Mouse (Mus musculus): ENCODE measurements around the gene Ephb2. TPM values are rescaled to one million over a fixed set of nuclear protein-coding genes. Genes with fewer than 3 reads are reported as not detected.

Gene Ephb2
- total RNA-seq, 1 experiment from 2014 or later: not detected

DNA sequence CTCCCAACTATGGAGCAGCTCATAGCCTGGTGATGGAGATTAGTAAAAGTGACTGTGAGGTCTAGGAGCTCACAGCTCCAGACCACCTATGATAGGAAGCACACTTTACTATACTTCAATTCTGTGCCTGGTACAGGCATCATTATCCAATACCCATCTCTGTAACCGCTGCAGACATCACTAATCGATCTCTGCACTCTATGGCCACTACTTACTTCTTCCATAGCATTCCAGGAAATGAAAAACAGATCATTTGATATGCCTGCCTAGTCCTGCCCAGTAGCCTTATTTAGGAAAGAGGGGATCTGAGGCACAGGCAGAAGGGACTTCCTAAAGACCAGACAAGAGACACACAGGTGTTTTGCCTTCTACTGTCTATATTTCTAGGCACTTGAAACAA lies 59.9 kb downstream of the Ephb2 start:
- ATAC-seq (ENCODE audit: extremely low read depth, insufficient number of reproducible peaks, low FRiP score, poor library complexity, severe bottlenecking): no peak

GRCm38 (mm10) chr4:136774201-136774600 lies 61.6 kb downstream of the Ephb2 start:
- no peak for ATAC-seq (ENCODE audit: extremely low read depth, insufficient number of reproducible peaks, low FRiP score, poor library complexity, severe bottlenecking)

DNA sequence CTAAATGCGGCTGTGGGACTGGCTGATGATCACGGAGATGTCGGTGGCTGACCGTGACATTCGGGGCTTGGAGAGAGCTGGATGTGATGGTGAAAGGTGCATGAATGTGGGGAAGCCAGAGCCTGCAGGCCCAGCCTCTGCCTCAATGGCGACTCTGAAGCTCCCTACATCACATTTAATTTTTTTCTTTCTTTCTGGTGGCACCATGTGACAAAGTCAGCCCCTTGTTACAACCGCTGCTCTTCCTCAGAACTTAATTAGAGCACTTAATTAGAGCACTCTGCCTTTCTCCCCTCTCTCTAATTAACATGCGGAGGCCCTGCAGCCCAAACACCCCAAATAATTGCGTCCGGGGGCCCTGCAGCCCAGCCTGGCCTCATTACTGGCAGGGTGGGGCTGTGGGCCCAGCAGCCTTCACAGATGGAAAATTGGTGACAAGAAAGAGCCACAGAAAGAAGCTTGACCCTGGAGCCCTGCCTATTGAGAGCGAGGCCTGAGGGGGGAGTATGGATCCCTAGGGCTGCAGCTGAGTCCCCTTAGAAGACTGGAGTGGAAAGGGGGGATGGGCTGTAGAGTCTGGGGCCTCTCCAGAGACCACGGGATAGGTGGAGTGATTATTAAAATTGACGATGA lies 62.7 kb downstream of the Ephb2 start:
- ATAC-seq (ENCODE audit: extremely low read depth, insufficient number of reproducible peaks, low FRiP score, poor library complexity, severe bottlenecking): no peak

- ATAC-seq (ENCODE audit: extremely low read depth, insufficient number of reproducible peaks, low FRiP score, poor library complexity, severe bottlenecking): no peak
Measured at GRCm38 (mm10) chr4:136772318-136772717, 63.5 kb downstream of the Ephb2 start.

DNA sequence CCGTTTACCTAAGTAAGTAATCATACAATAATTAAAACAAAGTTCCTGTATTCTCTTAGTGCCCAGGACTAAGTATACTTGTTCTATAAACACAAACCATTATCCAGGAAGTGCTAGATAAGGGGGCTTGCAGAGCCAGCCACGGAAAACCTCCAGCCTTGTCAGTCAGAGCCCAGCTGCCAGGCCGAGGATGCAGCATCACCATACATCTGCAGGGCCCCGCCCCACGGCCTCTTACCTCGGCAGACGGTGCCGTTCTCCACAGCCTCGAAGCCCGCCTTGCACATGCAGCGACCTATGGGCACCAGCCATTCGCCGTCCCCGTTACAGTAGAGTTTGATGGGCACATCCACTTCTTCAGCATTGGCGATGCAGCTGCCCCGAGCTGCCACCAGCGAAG lies 65.1 kb downstream of the Ephb2 start:
- ATAC-seq (ENCODE audit: extremely low read depth, insufficient number of reproducible peaks, low FRiP score, poor library complexity, severe bottlenecking): no peak

DNA sequence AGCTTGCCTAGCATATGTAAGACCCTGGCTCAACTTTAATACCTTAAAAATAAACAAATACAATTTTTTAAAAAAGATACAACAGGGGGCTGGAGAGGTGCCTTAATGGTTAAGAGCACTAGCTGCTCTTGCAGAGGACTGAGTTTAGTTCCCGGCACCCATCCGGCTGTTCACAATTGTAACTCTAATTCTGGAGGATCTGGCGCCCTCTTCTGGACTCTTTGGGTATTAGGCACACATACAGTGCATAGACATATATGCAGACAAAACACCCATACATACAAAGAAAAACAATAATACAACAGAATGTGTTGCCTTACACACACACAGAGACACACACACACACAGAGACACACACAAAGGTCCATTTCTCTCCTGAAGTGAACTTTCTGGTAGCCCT lies 67.3 kb downstream of the Ephb2 start:
- ATAC-seq (ENCODE audit: extremely low read depth, insufficient number of reproducible peaks, low FRiP score, poor library complexity, severe bottlenecking): no peak

DNA sequence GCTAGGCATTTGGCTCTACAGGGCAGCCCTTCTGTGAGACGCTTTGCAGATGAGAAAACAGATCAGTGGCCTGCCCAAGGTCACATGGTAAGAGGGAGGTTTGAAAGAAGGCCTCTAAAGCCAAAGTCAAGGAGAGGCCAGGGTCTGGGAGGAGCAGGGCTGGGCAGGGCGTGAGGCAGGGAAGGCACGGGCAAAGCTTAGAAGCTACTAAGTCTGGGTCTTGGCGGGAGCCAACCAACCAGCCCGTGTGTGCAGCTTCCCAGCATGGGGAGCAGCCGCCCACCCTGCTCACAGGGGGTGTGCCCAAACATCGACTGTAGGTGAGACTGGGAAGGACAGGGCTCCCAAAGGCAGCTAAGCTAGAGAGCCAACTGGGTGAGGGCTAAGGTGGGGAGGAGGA lies 70.7 kb downstream of the Ephb2 start:
- ATAC-seq (ENCODE audit: extremely low read depth, insufficient number of reproducible peaks, low FRiP score, poor library complexity, severe bottlenecking): no peak

GRCm38 (mm10) chr4:136763349-136763748 lies 72.4 kb downstream of the Ephb2 start:
- ATAC-seq (ENCODE audit: extremely low read depth, insufficient number of reproducible peaks, low FRiP score, poor library complexity, severe bottlenecking): no peak

- ATAC-seq (ENCODE audit: extremely low read depth, insufficient number of reproducible peaks, low FRiP score, poor library complexity, severe bottlenecking): no peak
Measured at GRCm38 (mm10) chr4:136761713-136762380, 73.9 kb downstream of the Ephb2 start.

DNA sequence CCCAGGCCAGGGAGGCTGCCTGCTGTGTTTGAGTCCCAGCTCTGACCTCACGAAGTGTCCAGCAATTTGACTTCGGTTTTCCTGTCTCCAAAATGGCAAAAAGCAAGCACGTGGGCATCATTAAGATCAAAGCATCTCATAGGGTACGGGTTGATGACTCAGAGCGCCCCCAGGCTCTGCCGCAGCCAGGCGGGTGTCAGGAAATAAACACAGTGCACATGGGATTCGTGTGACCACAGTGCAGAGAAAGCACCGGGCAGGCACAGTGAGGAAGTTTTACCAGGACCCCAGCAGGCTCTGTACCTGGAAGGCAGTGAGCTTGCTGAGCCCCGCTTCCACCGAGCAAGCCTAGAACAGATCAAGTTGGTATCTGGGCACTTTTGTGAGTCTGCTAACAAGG lies 74.9 kb downstream of the Ephb2 start:
- no peak for ATAC-seq (ENCODE audit: extremely low read depth, insufficient number of reproducible peaks, low FRiP score, poor library complexity, severe bottlenecking)

GRCm38 (mm10) chr4:136757096-136757495 lies 78.7 kb downstream of the Ephb2 start:
- ATAC-seq (ENCODE audit: extremely low read depth, insufficient number of reproducible peaks, low FRiP score, poor library complexity, severe bottlenecking): no peak

GRCm38 (mm10) chr4:136756486-136756885 lies 79.3 kb downstream of the Ephb2 start:
- ATAC-seq (ENCODE audit: extremely low read depth, insufficient number of reproducible peaks, low FRiP score, poor library complexity, severe bottlenecking): no peak

GRCm38 (mm10) chr4:136755364-136755811 lies 80.4 kb downstream of the Ephb2 start:
- ATAC-seq (ENCODE audit: extremely low read depth, insufficient number of reproducible peaks, low FRiP score, poor library complexity, severe bottlenecking): no peak

- ATAC-seq (ENCODE audit: extremely low read depth, insufficient number of reproducible peaks, low FRiP score, poor library complexity, severe bottlenecking): no peak
Measured at GRCm38 (mm10) chr4:136754256-136754655, 81.5 kb downstream of the Ephb2 start.

- ATAC-seq (ENCODE audit: extremely low read depth, insufficient number of reproducible peaks, low FRiP score, poor library complexity, severe bottlenecking): no peak
Measured at GRCm38 (mm10) chr4:136751355-136752020, 84.3 kb downstream of the Ephb2 start.

GRCm38 (mm10) chr4:136750578-136751338 lies 85.0 kb downstream of the Ephb2 start:
- ATAC-seq (ENCODE audit: extremely low read depth, insufficient number of reproducible peaks, low FRiP score, poor library complexity, severe bottlenecking): no peak

DNA sequence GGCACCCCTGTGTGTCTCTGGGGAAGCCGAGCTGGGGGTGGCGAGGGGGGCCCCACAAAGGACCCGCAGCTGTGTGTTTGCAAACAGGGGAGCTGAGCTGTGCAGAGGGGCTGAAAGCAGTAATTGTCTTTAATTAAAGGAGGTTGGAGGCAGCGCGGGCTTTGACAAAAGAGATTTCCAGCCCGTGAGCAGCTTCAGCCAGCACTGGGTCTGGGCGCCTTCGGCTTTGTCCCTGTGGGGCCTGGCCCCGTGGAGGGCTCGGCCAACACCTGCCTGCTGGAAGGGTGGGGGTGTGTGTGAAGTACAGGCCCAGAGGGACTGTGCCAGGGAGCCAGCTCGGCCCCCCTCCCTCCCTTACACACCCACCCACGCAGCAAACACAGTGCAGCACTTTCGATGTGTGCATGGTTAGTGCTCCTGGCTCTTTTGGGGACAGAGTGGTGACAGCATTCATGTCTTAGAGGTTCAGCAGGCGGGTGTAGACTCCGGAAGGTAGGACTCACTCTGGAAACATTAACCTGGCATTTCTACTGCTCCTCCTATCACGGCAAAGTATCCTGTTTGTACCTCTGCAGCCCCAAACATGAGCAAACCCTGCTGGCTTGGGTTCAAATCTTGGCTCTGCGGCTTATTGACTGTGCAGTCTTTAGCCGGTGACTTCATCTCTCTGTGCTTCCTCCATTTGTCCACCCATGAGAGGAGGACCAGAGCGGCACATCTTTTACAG lies 85.8 kb downstream of the Ephb2 start:
- no peak for ATAC-seq (ENCODE audit: extremely low read depth, insufficient number of reproducible peaks, low FRiP score, poor library complexity, severe bottlenecking)

DNA sequence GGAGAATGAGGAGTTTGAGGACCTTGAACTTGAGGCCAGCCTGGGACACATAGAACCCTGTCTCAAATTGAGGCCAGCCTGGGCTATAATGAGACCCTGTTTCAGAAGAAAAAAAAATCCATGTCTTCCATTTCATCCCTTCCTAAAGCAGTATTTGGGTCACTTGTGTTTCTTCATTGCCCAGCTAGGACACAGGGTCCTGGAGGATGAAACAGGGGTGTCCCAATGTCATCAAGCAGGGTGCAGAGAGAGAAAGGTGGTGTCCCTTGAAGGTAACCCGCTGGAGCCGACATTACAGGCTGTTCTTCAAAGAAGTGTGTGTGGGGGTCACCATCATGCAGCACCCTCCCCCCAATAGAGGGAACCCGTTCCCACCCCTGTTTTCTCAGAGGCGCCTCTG lies 86.4 kb downstream of the Ephb2 start:
- no peak for ATAC-seq (ENCODE audit: extremely low read depth, insufficient number of reproducible peaks, low FRiP score, poor library complexity, severe bottlenecking)

GRCm38 (mm10) chr4:136748842-136749392 lies 86.9 kb downstream of the Ephb2 start:
- no peak for ATAC-seq (ENCODE audit: extremely low read depth, insufficient number of reproducible peaks, low FRiP score, poor library complexity, severe bottlenecking)

Data from neutrophil, adult 5-6 weeks (primary cell).